35 mouse cellular contexts compared by ENCODE assay signal in the genomic region with DNA sequence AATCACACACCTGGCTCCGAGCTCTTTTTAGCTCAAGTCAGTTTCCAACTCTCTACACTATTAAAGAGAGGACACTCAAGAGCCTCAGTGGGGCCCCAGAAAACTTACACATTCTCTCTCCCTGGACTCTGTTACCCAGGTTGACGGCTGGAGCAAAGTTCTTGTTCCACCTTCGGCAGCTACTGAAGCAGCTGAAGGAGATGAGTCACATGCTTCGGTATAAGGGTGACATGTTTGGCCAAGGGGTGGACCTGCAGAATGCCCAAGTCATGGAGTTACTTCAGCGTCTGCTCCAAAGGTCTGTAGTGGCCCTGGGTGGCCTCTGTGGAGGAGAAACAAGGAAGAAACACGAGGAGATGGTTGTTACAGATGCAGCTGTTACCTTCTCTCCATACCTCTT. TPM values are rescaled to one million over a fixed set of nuclear protein-coding genes. Genes with fewer than 3 reads are reported as not detected.
DNase-seq lines count a peak whose midpoint lies in the region; ATAC-seq and TF ChIP-seq lines count a peak whose summit lies in the region.
"Had no signal": no experiment of that assay in that cellular context is flagged by ENCODE, and none has a peak within 500 bp of the region (broad histone marks: within the 10 kb centered on the region; RNA-seq: fewer than 3 reads in every experiment).

No protein-coding gene starts in this region.

- no peak overlapping the region for H3K9ac ChIP-seq in kidney, embryonic 16.5 days (replicated peaks; ENCODE audit: low read length)
- no peak overlapping the region for H3K9ac ChIP-seq in intestine, embryonic 16.5 days (ENCODE audit: low read depth, low read length)
- H3K9ac ChIP-seq in forebrain, embryonic 11.5 days (ENCODE audit: low read length), result no peak overlapping the region
- H3K9ac ChIP-seq: embryonic facial prominence, embryonic 15.5 days; forebrain, embryonic 13.5 days; hindbrain, embryonic 12.5 days; liver, embryonic 14.5 days; lung, embryonic 14.5 days; stomach, embryonic 15.5 days had no signal

- no peak for ATAC-seq in kidney, embryonic 16.5 days (ENCODE audit: low FRiP score, low TSS enrichment)
- peak; percentile 90 for ATAC-seq in intestine, embryonic 16.5 days
- no peak for ATAC-seq in forebrain, embryonic 11.5 days (replicated peaks; ENCODE audit: low FRiP score)
- ATAC-seq: forebrain, embryonic 13.5 days; hindbrain, postnatal 0 days; Patski had no signal

- H3K9me3 ChIP-seq in kidney, embryonic 16.5 days (ENCODE audit: low read length), result no peaks in the 10 kb centered on the region
- no peaks in the 10 kb centered on the region for H3K9me3 ChIP-seq in intestine, embryonic 16.5 days (ENCODE audit: control insufficient read depth, low read length)
- H3K9me3 ChIP-seq in forebrain, embryonic 11.5 days (ENCODE audit: control insufficient read depth, low read length), result no peaks in the 10 kb centered on the region
- H3K9me3 ChIP-seq: embryonic facial prominence, embryonic 15.5 days; forebrain, embryonic 13.5 days; hindbrain, embryonic 12.5 days; stomach, embryonic 15.5 days had no signal

- no peak overlapping the region for H3K4me2 ChIP-seq in kidney, embryonic 16.5 days (replicated peaks; ENCODE audit: low read depth, low read length)
- no peak overlapping the region for H3K4me2 ChIP-seq in intestine, embryonic 16.5 days (ENCODE audit: low read depth, low read length)
- no peak overlapping the region for H3K4me2 ChIP-seq in forebrain, embryonic 11.5 days (ENCODE audit: low read depth, low read length, severe bottlenecking)
- H3K4me2 ChIP-seq: embryonic facial prominence, embryonic 15.5 days; forebrain, embryonic 13.5 days; heart, embryonic 11.5 days; hindbrain, embryonic 12.5 days; lung, embryonic 14.5 days; stomach, embryonic 15.5 days had no signal

- no peak overlapping the region for H3K4me3 ChIP-seq in kidney, embryonic 16.5 days (ENCODE audit: low read length)
- H3K4me3 ChIP-seq in intestine, embryonic 16.5 days (ENCODE audit: low read length), result no peak overlapping the region
- no peak overlapping the region for H3K4me3 ChIP-seq in left cerebral cortex, adult 2 months
- no peak overlapping the region for H3K4me3 ChIP-seq in forebrain, embryonic 11.5 days (ENCODE audit: low read depth, low read length)
- H3K4me3 ChIP-seq: embryonic facial prominence, embryonic 15.5 days; forebrain, embryonic 13.5 days; hindbrain, embryonic 12.5 days; stomach, embryonic 15.5 days had no signal

- H3K36me3 ChIP-seq in kidney, embryonic 16.5 days (ENCODE audit: insufficient read depth, low read length), result peaks cover 38% of the 10 kb centered on the region
- peaks cover 19% of the 10 kb centered on the region for H3K36me3 ChIP-seq in intestine, embryonic 16.5 days (ENCODE audit: control insufficient read depth, insufficient read depth, low read length)
- peaks cover 7% of the 10 kb centered on the region; the same call in 1 of the 2 replicates for H3K36me3 ChIP-seq in forebrain, embryonic 11.5 days (ENCODE audit: control insufficient read depth, insufficient read depth, low read length)

- WGBS in kidney, embryonic 16.5 days, result 83% methylated on average over 6 of the region's 6 CpGs
- 66% methylated on average over 6 of the region's 6 CpGs for WGBS in intestine, embryonic 16.5 days
- WGBS in forebrain, embryonic 11.5 days, result 87% methylated on average over 6 of the region's 6 CpGs

- no peak for TF ChIP-seq CTCF in left cerebral cortex, adult 2 months (IDR thresholded peaks at IDR 0.05)

- DNase-seq in kidney, adult 11 months, result peak; percentile 61
- peak; percentile 41 for DNase-seq in kidney, postnatal 14 days
- peak; percentile 65 for DNase-seq in yolk sac, embryonic 10.5 days (ENCODE audit: low spot score)
- no peak for DNase-seq in left cerebral cortex, adult 2 months (ENCODE audit: extremely low spot score in 1 of 2, low spot score in 2 of 2)
- DNase-seq in forebrain, embryonic 11.5 days (ENCODE audit: low spot score), result no peak
- DNase-seq: adrenal gland, postnatal 10 days; cerebellum, adult 9-10 months; gastrocnemius, postnatal 14 days; heart, adult 18-20 months; heart, postnatal 36 days; layer of hippocampus, postnatal 36 days; liver; lung, embryonic 14.5 days; lung, postnatal 14 days; midbrain, embryonic 14.5 days; thymus, postnatal 14 days had no signal

- intact Hi-C loops in left cerebral cortex, adult 2 months (cut with DNase I), result no loop called here

- no peaks in the 10 kb centered on the region for H3K4me1 ChIP-seq in kidney, embryonic 16.5 days (ENCODE audit: insufficient read depth, low read length)
- H3K4me1 ChIP-seq in intestine, embryonic 16.5 days (ENCODE audit: control insufficient read depth, insufficient read depth, low read length), result no peaks in the 10 kb centered on the region
- H3K4me1 ChIP-seq in forebrain, embryonic 11.5 days (replicated peaks; ENCODE audit: control insufficient read depth, insufficient read depth, low read length), result no peaks in the 10 kb centered on the region
- H3K4me1 ChIP-seq: embryonic facial prominence, embryonic 15.5 days; forebrain, embryonic 13.5 days; hindbrain, embryonic 12.5 days; stomach, embryonic 15.5 days had no signal

- H3K27me3 ChIP-seq in kidney, embryonic 16.5 days (ENCODE audit: insufficient read depth, low read length), result no peaks in the 10 kb centered on the region
- H3K27me3 ChIP-seq in intestine, embryonic 16.5 days (replicated peaks; ENCODE audit: control insufficient read depth, insufficient read depth, low read length), result no peaks in the 10 kb centered on the region
- H3K27me3 ChIP-seq in forebrain, embryonic 11.5 days (ENCODE audit: control insufficient read depth, insufficient read depth, low read length), result no peaks in the 10 kb centered on the region
- H3K27me3 ChIP-seq: embryonic facial prominence, embryonic 15.5 days; forebrain, embryonic 13.5 days; hindbrain, embryonic 12.5 days; Patski; stomach, embryonic 15.5 days had no signal

- no peak overlapping the region for H3K27ac ChIP-seq in kidney, embryonic 16.5 days (ENCODE audit: low read length)
- H3K27ac ChIP-seq in intestine, embryonic 16.5 days (ENCODE audit: low read length), result peak overlapping the region; percentile 64
- H3K27ac ChIP-seq in left cerebral cortex, adult 2 months, result no peak overlapping the region
- H3K27ac ChIP-seq in forebrain, embryonic 11.5 days (ENCODE audit: low read depth, low read length), result no peak overlapping the region
- H3K27ac ChIP-seq: embryonic facial prominence, embryonic 15.5 days; forebrain, embryonic 13.5 days; hindbrain, embryonic 12.5 days; hindbrain, postnatal 0 days; liver, embryonic 14.5 days; stomach, embryonic 15.5 days had no signal

RNA-seq across cellular contexts. Expression of a gene that starts 10.6 kb away (rescaled TPM):
- polyA plus RNA-seq in kidney, embryonic 16.5 days (2015; fragmentation: Nextera tagmentation; extraction: Ambion mirVana), result 12.9 and 14.9 TPM in 2 replicates
- 16.4 and 18.0 TPM in 2 replicates for polyA plus RNA-seq in intestine, embryonic 16.5 days (2015; fragmentation: Nextera tagmentation; extraction: Ambion mirVana)
- 10 to 100 TPM; 29.2 to 31.5 TPM for total RNA-seq in left cerebral cortex, adult 2 months (2021)
- 16.1 and 16.4 TPM in 2 replicates for polyA plus RNA-seq in forebrain, embryonic 11.5 days (2014; fragmentation: Nextera tagmentation; extraction: Ambion mirVana)

RNA-seq across cellular contexts. Expression of a gene that starts 12.5 kb away (rescaled TPM):
- 0.62 and 0.69 TPM in 2 replicates for polyA plus RNA-seq in kidney, embryonic 16.5 days (2015; fragmentation: Nextera tagmentation; extraction: Ambion mirVana)
- 1.5 and 3.5 TPM in 2 replicates for polyA plus RNA-seq in intestine, embryonic 16.5 days (2015; fragmentation: Nextera tagmentation; extraction: Ambion mirVana)
- total RNA-seq in left cerebral cortex, adult 2 months (2021), result not detected
- not detected in 2 replicates for polyA plus RNA-seq in forebrain, embryonic 11.5 days (2014; fragmentation: Nextera tagmentation; extraction: Ambion mirVana)
- total RNA-seq: gastrocnemius, postnatal 14 days; heart, adult 18-20 months; heart, postnatal 36 days; hindbrain, postnatal 0 days; layer of hippocampus, adult 8-10 months; layer of hippocampus, postnatal 36 days; left cerebral cortex, postnatal 14 days; MEL; monocyte, adult 5-6 weeks had no signal
- polyA plus RNA-seq: embryonic facial prominence, embryonic 15.5 days; forebrain, embryonic 13.5 days; hindbrain, embryonic 12.5 days; limb, embryonic 11.5 days; lung, embryonic 14.5 days; midbrain, embryonic 14.5 days; neural tube, embryonic 14.5 days had no signal

RNA-seq across cellular contexts. Expression of a gene that starts 17.6 kb away (rescaled TPM):
- 0.15 and 0.35 TPM in 2 replicates for polyA plus RNA-seq in kidney, embryonic 16.5 days (2015; fragmentation: Nextera tagmentation; extraction: Ambion mirVana)
- polyA plus RNA-seq in intestine, embryonic 16.5 days (2015; fragmentation: Nextera tagmentation; extraction: Ambion mirVana), result 0.44 and 0.53 TPM in 2 replicates
- not detected for total RNA-seq in left cerebral cortex, adult 2 months (2021)
- polyA plus RNA-seq in forebrain, embryonic 11.5 days (2014; fragmentation: Nextera tagmentation; extraction: Ambion mirVana), result not detected in 2 replicates
- total RNA-seq: gastrocnemius, postnatal 14 days; heart, adult 18-20 months; heart, postnatal 36 days; hindbrain, postnatal 0 days; layer of hippocampus, adult 8-10 months; monocyte, adult 5-6 weeks had no signal
- polyA plus RNA-seq: forebrain, embryonic 13.5 days; hindbrain, embryonic 12.5 days; limb, embryonic 11.5 days; midbrain, embryonic 14.5 days; urinary bladder, adult 2 months had no signal

RNA-seq across cellular contexts. Expression of a gene that starts 22.2 kb away (rescaled TPM):
- 42.0 and 45.0 TPM in 2 replicates for polyA plus RNA-seq in kidney, embryonic 16.5 days (2015; fragmentation: Nextera tagmentation; extraction: Ambion mirVana)
- polyA plus RNA-seq in intestine, embryonic 16.5 days (2015; fragmentation: Nextera tagmentation; extraction: Ambion mirVana), result 24.7 and 25.5 TPM in 2 replicates
- 10 to 100 TPM; 15.8 TPM for total RNA-seq in left cerebral cortex, adult 2 months (2021)
- 45.2 and 46.1 TPM in 2 replicates for polyA plus RNA-seq in forebrain, embryonic 11.5 days (2014; fragmentation: Nextera tagmentation; extraction: Ambion mirVana)

RNA-seq across cellular contexts. Expression of a gene that starts 27.0 kb away (rescaled TPM):
- 0.39 and 0.66 TPM in 2 replicates for polyA plus RNA-seq in kidney, embryonic 16.5 days (2015; fragmentation: Nextera tagmentation; extraction: Ambion mirVana)
- polyA plus RNA-seq in intestine, embryonic 16.5 days (2015; fragmentation: Nextera tagmentation; extraction: Ambion mirVana), result 0.18 and 0.20 TPM in 2 replicates
- not detected for total RNA-seq in left cerebral cortex, adult 2 months (2021)
- 0.77 and 0.89 TPM in 2 replicates for polyA plus RNA-seq in forebrain, embryonic 11.5 days (2014; fragmentation: Nextera tagmentation; extraction: Ambion mirVana)
- total RNA-seq: gastrocnemius, postnatal 14 days; heart, adult 18-20 months; hindbrain, postnatal 0 days; layer of hippocampus, adult 8-10 months; layer of hippocampus, postnatal 36 days; left cerebral cortex, postnatal 14 days; monocyte, adult 5-6 weeks had no signal
- polyA plus RNA-seq: cortical plate, adult 2 months; heart, embryonic 16.5 days; hindbrain, postnatal 0 days; midbrain, embryonic 14.5 days; neural tube, embryonic 14.5 days; urinary bladder, adult 2 months had no signal

Comparison
In these comparisons a context has a peak if more than half of its experiments do, and no peak if none do; other contexts are left out.
1. DNase-seq: peak in kidney, adult 11 months (single experiment), kidney, postnatal 14 days (single experiment) and yolk sac, embryonic 10.5 days (single experiment); none in left cerebral cortex, adult 2 months (0 of 2) and forebrain, embryonic 11.5 days (single experiment).